Comparison of ENCODE assay signal across 13 mouse cellular contexts in genomic region chr5:37820689-37821088, GRCm38 (mm10). TPM values are rescaled to one million over a fixed set of nuclear protein-coding genes. Genes with fewer than 3 reads are reported as not detected.
A peak's percentile ranks its signal among the peaks of the same experiment; 100 is the strongest.
DNase-seq lines count a peak whose midpoint lies in the region; ATAC-seq lines count a peak whose summit lies in the region.
"Had no signal": no experiment of that assay in that cellular context is flagged by ENCODE, and none has a peak within 500 bp of the region (broad histone marks: within the 10 kb centered on the region; RNA-seq: fewer than 3 reads in every experiment).

No protein-coding gene starts in this region.

- WGBS in forebrain, embryonic 11.5 days, result 7% methylated on average over 8 of the region's 8 CpGs
- WGBS in forebrain, embryonic 13.5 days, result 10% methylated on average over 8 of the region's 8 CpGs
- WGBS in neural tube, embryonic 15.5 days, result 26% methylated on average over 8 of the region's 8 CpGs
- WGBS in limb, embryonic 10.5 days, result 15% methylated on average over 8 of the region's 8 CpGs

- no peak overlapping the region for H3K27ac ChIP-seq in forebrain, embryonic 11.5 days (ENCODE audit: low read depth, low read length)
- H3K27ac ChIP-seq in forebrain, embryonic 13.5 days, result no peak overlapping the region
- no peak overlapping the region for H3K27ac ChIP-seq in neural tube, embryonic 15.5 days (replicated peaks)
- H3K27ac ChIP-seq in limb, embryonic 10.5 days, result peak overlapping the region; percentile 93

- H3K9me3 ChIP-seq in forebrain, embryonic 11.5 days (ENCODE audit: control insufficient read depth, low read length), result no peaks in the 10 kb centered on the region
- H3K9me3 ChIP-seq in forebrain, embryonic 13.5 days (replicated peaks), result no peaks in the 10 kb centered on the region
- H3K9me3 ChIP-seq in neural tube, embryonic 15.5 days (replicated peaks), result no peaks in the 10 kb centered on the region
- H3K9me3 ChIP-seq in limb, embryonic 10.5 days (replicated peaks), result no peaks in the 10 kb centered on the region

- ATAC-seq in forebrain, embryonic 11.5 days (replicated peaks; ENCODE audit: low FRiP score), result no peak
- ATAC-seq in forebrain, embryonic 13.5 days, result no peak
- ATAC-seq in neural tube, embryonic 15.5 days (ENCODE audit: low FRiP score), result no peak
- ATAC-seq in cerebellum, adult (ENCODE audit: insufficient number of reproducible peaks, low FRiP score, low TSS enrichment), result no peak
- no peak for ATAC-seq in erythroblast, adult 5-6 weeks (replicated peaks; ENCODE audit: low FRiP score, poor library complexity, severe bottlenecking)
- ATAC-seq: liver, postnatal 0 days had no signal

- H3K4me3 ChIP-seq in forebrain, embryonic 11.5 days (ENCODE audit: low read depth, low read length), result peak overlapping the region; percentile 41; the same call in 1 of the 2 replicates
- H3K4me3 ChIP-seq in forebrain, embryonic 13.5 days, result no peak overlapping the region
- H3K4me3 ChIP-seq in neural tube, embryonic 15.5 days (replicated peaks), result no peak overlapping the region
- H3K4me3 ChIP-seq in limb, embryonic 10.5 days, result peak overlapping the region; percentile 86

- peaks cover 89% of the 10 kb centered on the region for H3K27me3 ChIP-seq in forebrain, embryonic 11.5 days (ENCODE audit: control insufficient read depth, insufficient read depth, low read length)
- H3K27me3 ChIP-seq in forebrain, embryonic 13.5 days, result peaks cover 98% of the 10 kb centered on the region
- peaks cover 87% of the 10 kb centered on the region for H3K27me3 ChIP-seq in neural tube, embryonic 15.5 days (replicated peaks)
- H3K27me3 ChIP-seq in limb, embryonic 10.5 days (ENCODE audit: low read depth, poor library complexity, severe bottlenecking), result peaks cover 89% of the 10 kb centered on the region

- DNase-seq in forebrain, embryonic 11.5 days (ENCODE audit: low spot score), result peak; percentile 50
- peak; percentile 42 for DNase-seq in neural tube, embryonic 10.5 days (ENCODE audit: extremely low spot score, low spot score)
- DNase-seq in limb, embryonic 10.5 days (ENCODE audit: low spot score), result peak; percentile 56
- no peak for DNase-seq in adrenal gland, adult 8-10 months
- DNase-seq: cerebellum, adult 18-20 months; kidney, adult 9 months; liver, postnatal 0 days; thymus, adult 2 months had no signal

- H3K4me1 ChIP-seq in forebrain, embryonic 11.5 days (replicated peaks; ENCODE audit: control insufficient read depth, insufficient read depth, low read length), result peaks cover 11% of the 10 kb centered on the region
- H3K4me1 ChIP-seq in forebrain, embryonic 13.5 days, result peaks cover 26% of the 10 kb centered on the region
- peaks cover 34% of the 10 kb centered on the region for H3K4me1 ChIP-seq in neural tube, embryonic 15.5 days
- peaks cover 94% of the 10 kb centered on the region for H3K4me1 ChIP-seq in limb, embryonic 10.5 days

- H3K36me3 ChIP-seq in forebrain, embryonic 11.5 days (ENCODE audit: control insufficient read depth, insufficient read depth, low read length), result no peaks in the 10 kb centered on the region
- no peaks in the 10 kb centered on the region for H3K36me3 ChIP-seq in forebrain, embryonic 13.5 days (ENCODE audit: poor library complexity, severe bottlenecking)
- H3K36me3 ChIP-seq in neural tube, embryonic 15.5 days, result no peaks in the 10 kb centered on the region
- peaks cover 23% of the 10 kb centered on the region for H3K36me3 ChIP-seq in limb, embryonic 10.5 days

- no peak overlapping the region for H3K4me2 ChIP-seq in forebrain, embryonic 11.5 days (ENCODE audit: low read depth, low read length, severe bottlenecking)
- H3K4me2 ChIP-seq in forebrain, embryonic 13.5 days, result no peak overlapping the region
- no peak overlapping the region for H3K4me2 ChIP-seq in neural tube, embryonic 15.5 days

- H3K9ac ChIP-seq in forebrain, embryonic 11.5 days (ENCODE audit: low read length), result no peak overlapping the region
- no peak overlapping the region for H3K9ac ChIP-seq in forebrain, embryonic 13.5 days
- H3K9ac ChIP-seq in neural tube, embryonic 15.5 days (replicated peaks), result no peak overlapping the region
- H3K9ac ChIP-seq: liver, postnatal 0 days had no signal

RNA-seq across cellular contexts. Expression of gene Msx1, which starts 3.7 kb away (rescaled TPM):
- polyA plus RNA-seq in forebrain, embryonic 11.5 days (2014; fragmentation: Nextera tagmentation; extraction: Ambion mirVana), result 164 and 175 TPM in 2 replicates
- polyA plus RNA-seq in forebrain, embryonic 13.5 days (2015; fragmentation: Nextera tagmentation; extraction: Ambion mirVana), result 17.7 and 20.2 TPM in 2 replicates
- 7.8 and 15.4 TPM in 2 replicates for polyA plus RNA-seq in neural tube, embryonic 15.5 days (2015; fragmentation: Nextera tagmentation; extraction: Ambion mirVana)
- polyA plus RNA-seq in limb, embryonic 10.5 days (2016; fragmentation: Nextera tagmentation; extraction: Ambion mirVana), result 360 and 372 TPM in 2 replicates
- total RNA-seq in adrenal gland, adult 8-10 months (2022), result 1 to 10 TPM; 1.2 to 3.7 (median 2.3) TPM
- not detected in 2 replicates for total RNA-seq in erythroblast, adult 5-6 weeks (2015; ENCODE audit: low replicate concordance)
- total RNA-seq in erythroblast, adult 5-6 weeks (2017; ENCODE audit: low replicate concordance), result not detected in 2 replicates
- total RNA-seq: hematopoietic stem cell, adult 5-6 weeks had no signal
- polyA plus RNA-seq: liver, postnatal 0 days had no signal

Comparison
In these comparisons a context has a peak if more than half of its experiments do, and no peak if none do; other contexts are left out.
1. H3K4me3 ChIP-seq: peak in forebrain, embryonic 11.5 days (single experiment) and limb, embryonic 10.5 days (single experiment); none in forebrain, embryonic 13.5 days (single experiment) and neural tube, embryonic 15.5 days (single experiment).